Mouse (Mus musculus) MEL-GATA-1-ER (cell line): ENCODE results near the gene Zbtb20.

Source experiments
- DNase-seq: peaks from one replicate; pipeline ENCODE4 v3.0.0-alpha.2; 2012; ENCODE audit warnings: low read depth; ENCODE audit errors: extremely low read depth

Zbtb20 gene

DNA sequence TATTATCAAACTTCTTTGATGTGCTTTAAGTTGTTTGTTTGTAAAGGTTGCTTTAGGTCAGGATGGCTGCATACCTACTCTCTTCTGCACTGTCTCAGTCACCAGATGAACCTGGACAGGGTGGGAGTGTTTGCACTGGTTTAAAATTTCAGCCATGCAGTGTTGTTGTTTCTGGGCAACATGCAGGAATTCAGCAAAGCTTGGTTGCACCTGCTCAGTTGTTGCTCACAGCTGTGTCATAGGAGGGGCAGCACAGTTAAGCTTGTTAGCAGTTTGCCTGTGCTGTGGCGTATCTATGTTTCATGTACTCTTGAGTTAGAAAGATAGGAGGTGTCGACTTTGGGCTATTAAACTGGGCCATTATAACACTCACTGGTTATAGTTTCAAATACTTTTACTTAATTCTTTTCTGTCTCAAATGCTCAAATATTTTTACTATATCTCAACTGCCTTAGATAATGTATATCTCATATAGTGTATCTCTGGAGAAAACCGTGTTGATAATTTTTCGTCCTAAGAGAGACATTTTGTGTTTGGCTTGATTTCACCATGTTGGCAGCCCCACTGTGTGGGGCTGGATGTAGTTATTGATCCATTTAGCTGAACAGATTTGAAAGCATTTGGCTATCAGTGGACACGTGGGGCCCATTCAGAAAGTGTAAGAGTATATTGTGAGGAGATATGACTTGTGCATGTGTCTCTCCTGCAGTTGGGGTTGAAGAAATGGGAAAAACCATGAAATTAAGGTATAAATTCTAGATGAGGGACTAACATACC, 197.3 kb downstream of the Zbtb20 start:
- DNase-seq, result no peak

DNA sequence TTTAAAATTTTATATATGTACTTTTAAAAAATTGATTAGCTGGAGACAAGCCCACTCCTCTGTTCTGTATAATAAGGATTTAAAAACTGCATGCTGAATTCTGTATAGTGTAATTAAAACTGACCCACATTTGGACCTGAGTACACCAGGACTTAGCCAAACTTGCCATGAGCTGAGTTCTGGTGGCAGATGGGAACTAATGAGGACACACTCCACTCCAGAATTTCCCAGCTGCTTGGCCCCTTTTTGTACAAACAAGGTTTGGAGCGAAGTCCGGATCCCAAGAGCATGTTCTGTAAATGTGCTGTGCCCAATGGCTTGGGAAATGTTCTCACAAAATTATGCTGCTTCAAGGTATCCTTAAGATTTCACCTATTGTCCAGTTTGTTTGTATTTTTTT, 204.7 kb downstream of the Zbtb20 start:
- no peak for DNase-seq

GRCm38 (mm10) chr16:43080923-43081702, 205.4 kb downstream of the Zbtb20 start:
- DNase-seq, result no peak

DNA sequence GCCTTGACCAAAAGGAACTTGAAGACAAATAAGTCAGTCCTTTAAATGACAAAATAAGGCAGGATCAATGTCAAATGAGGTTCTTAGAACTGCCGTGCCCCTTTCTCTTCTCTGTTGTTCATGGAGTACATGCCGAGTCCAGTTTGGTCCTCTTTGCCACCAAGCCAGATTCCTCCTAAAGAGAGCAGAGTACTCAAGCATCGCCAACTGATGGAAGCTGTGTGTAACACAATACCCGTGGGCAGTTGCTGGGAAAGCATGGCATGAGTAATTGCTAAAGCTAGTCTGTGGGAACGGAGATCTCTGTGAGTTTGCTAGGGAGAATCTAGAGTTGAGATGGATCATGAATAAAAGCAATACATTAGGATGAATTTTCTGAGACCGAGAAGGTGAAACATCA, 206.3 kb downstream of the Zbtb20 start:
- DNase-seq, result no peak

DNA sequence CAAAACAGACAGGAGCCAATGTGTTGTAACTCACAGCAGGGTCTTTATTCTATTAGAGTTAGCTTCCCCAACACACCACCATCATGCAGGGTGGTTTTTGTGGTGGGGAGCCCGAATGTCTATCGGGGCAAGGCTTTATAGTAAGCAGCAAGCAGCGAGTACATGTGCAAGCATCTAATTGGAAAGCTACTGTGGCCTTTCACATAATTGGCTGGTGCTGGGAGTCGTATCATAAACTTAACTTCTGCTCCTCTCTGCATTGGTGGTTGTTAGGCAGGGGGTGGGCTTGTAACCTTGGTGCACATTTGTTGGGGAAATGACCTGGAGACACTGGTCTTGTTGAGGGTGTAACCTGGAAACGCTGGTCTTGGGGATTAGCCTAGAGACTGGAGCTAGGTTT, 207.1 kb downstream of the Zbtb20 start:
- no peak for DNase-seq

DNA sequence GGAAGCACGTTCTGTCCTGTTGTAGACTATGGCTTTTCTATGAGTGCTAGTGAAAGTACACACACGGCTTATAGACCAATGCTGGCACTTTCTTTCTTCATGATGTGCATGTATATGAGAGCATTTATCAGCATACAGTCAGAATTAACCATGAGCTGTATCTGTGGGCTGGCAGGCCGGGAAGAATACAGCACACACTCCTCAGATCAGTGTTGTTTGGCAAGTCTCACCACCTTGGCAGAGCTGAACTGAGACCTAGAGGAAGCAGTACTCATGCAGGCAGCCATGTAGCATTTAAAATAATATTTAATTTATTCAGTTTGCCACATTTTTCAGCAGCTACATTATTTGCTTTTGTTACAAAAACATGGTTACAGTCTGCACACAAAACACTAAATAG, 214.5 kb downstream of the Zbtb20 start:
- no peak for DNase-seq

GRCm38 (mm10) chr16:43094161-43094560, 218.5 kb downstream of the Zbtb20 start:
- DNase-seq, result no peak

DNA sequence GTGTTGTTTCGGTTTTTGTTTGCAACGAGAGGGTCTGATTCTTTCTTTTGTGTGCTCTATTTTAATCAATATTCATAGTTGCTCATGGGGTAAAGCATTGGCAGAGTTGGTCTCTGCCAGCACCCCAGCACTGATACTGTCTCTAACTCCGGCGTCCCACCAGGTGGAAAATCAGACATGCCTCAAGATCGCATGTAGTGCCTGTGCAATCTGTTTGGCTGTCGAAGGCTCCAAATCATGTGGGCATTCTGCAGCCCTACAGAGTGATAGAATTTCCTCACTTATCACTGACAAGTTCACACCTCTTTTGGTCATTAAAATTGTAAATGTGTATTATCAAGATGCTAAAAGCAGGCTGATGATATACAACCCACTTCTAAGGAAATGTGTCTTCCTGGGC, 219.1 kb downstream of the Zbtb20 start:
- no peak for DNase-seq

GRCm38 (mm10) chr16:43096040-43096439, 220.4 kb downstream of the Zbtb20 start:
- DNase-seq, result no peak

- no peak for DNase-seq
Measured at GRCm38 (mm10) chr16:43098153-43098552, 222.5 kb downstream of the Zbtb20 start.

DNA sequence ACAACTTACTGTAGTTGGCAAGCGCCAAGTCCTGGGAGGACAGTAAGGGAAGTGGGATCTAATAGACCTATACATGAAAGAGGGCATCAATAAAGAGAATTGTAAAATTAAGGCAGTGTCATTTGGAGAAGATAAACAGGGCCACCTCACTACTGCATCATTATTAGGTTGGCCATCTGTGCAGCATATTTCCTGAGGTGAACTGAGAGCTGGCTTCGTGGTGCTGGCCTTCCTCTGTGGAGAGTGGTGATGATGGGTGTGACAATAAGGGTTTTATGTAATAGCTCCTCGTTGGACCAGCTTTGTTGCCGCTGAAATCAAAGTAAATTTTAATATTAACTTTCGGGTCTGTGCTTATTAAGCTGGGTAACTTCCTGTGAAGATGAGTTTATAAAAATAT, 223.0 kb downstream of the Zbtb20 start:
- DNase-seq, result no peak

GRCm38 (mm10) chr16:43111288-43111687, 235.6 kb downstream of the Zbtb20 start:
- DNase-seq, result no peak

DNA sequence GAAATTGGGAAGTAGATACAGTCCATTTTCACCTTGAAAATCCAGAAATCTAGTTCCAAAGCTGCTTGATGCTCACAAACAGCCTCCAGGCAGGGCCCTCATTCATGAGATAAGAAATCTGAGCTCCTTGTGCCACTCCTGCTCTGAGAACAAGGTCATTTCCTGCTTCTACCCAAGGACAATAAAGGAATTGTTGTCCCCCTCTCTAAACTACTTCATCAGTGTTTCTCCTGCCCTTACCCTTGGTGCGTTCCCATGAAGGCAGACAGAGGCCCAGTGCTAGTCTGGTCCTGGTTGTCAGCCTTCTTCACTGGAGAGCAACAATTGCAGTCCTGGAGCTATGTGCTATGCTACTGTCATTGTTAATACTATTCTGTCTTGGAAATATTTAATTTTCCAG, 238.3 kb downstream of the Zbtb20 start:
- no peak for DNase-seq

DNA sequence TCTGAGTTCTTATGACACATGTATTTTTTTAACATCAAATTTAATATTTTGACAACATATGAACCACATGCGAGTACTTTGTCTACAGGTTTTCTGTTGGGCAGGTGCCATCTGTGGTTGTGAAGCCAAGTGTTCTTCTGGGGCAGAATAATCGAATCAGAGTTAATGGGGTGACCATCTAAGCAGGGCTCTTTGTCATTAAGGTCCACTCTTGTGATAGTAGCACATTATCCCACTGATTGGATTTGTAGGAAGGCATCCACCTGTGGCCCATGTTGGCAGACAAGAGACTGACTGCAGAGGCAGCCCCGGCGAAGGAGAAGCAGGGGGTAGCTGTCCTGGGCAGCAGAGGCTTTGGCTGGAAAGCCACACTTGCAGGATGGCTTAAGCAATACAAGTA, 254.3 kb downstream of the Zbtb20 start:
- DNase-seq, result no peak

DNA sequence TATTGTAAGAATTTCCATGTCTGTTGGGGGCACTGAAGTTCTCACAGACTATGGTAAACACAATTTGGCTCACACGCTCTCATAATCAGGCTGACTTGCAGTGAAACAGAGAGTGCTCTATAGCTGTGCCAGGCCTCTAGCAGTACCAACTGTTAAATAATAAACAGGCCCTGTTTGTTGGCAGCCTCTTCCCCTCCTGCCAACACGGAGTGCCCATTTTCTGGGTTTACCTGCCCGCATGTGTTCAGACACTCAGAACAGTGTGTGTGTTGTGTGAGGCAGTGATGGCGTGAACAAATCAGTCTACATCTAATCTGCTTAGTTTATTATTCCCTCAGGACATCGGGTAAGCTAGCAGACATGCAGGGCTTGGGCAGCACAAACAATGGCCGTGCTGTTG, 254.9 kb downstream of the Zbtb20 start:
- DNase-seq, result no peak

GRCm38 (mm10) chr16:43131077-43131476, 255.4 kb downstream of the Zbtb20 start:
- DNase-seq, result no peak

GRCm38 (mm10) chr16:43168506-43168905, 292.8 kb downstream of the Zbtb20 start:
- peak; percentile 9 for DNase-seq

- DNase-seq, result no peak
Measured at GRCm38 (mm10) chr16:43169273-43169905, 293.7 kb downstream of the Zbtb20 start.

DNA sequence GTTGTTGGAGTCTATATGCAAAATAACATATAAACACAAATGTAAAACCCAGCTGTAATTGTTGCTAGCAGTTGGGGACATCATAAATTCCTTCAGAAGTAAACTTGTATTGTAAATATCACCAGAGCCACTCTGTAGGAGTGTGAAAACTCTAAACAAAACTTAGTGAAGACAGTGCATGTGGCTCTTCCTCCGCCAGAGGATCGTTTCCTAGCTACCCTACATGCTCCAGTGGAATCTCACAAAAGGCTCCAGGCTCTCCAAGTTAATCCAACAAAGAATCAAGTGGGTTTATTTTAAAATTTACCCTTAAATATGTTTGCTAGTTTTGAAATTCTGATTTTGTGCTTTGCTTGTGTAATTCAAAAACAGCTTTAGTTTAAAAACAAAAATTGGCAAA, 296.5 kb downstream of the Zbtb20 start:
- no peak for DNase-seq

- no peak for DNase-seq
Measured at GRCm38 (mm10) chr16:43172912-43173311, 297.2 kb downstream of the Zbtb20 start.

- DNase-seq, result no peak
Measured at GRCm38 (mm10) chr16:43174815-43175214, 299.1 kb downstream of the Zbtb20 start.

- no peak for DNase-seq
Measured at GRCm38 (mm10) chr16:43181038-43181437, 305.4 kb downstream of the Zbtb20 start.
